Mouse (Mus musculus) gastrocnemius, adult 2 months (tissue): ENCODE measurements around the gene Pde4a. TPM values are rescaled to one million over a fixed set of nuclear protein-coding genes. Genes with fewer than 3 reads are reported as not detected.
A peak's percentile ranks its signal among the peaks of the same experiment; 100 is the strongest.

Experiments used
- DNase-seq: peaks from one replicate; pipeline ENCODE4 v3.0.0; 2022
- H3K27ac ChIP-seq: fragments of 200-600 bp; 2 replicates; pipeline ENCODE4 v1.8.1; 2022; ENCODE audit warnings: mild to moderate bottlenecking
- H3K4me3 ChIP-seq: fragments of 200-600 bp; 2 replicates; pipeline ENCODE4 v1.8.1; 2022; ENCODE audit warnings: mild to moderate bottlenecking, moderate library complexity
- CTCF ChIP-seq: fragments of 200-600 bp; IDR thresholded peaks from 2 replicates; pipeline ENCODE4 v1.8.1; 2022; ENCODE audit warnings: antibody characterized with exemption, mild to moderate bottlenecking, moderate library complexity
- intact Hi-C: fragments of 180-260 bp; cut with DNase I; formaldehyde crosslinking; loops from one replicate; pipeline ENCODE4 v1.15.1; 2025
- long read RNA-seq, 2 experiments: library from polyadenylated mRNA; stranded (forward); transcript quantifications; one replicate each; pipeline ENCODE4 v2.0.0; 2021
- total RNA-seq, 2 experiments: library from RNA; stranded (reverse); gene quantifications; 2 replicates each; pipeline ENCODE4 v1.2.3; 2021

Gene Pde4a
- 10 to 100 TPM; 39.0 to 66.8 TPM for total RNA-seq
- long read RNA-seq, experiment 1, transcript Pde4a-203 (15 exons, 2,962 nt) = major isoform, 26 of 52 reads
- long read RNA-seq, experiment 1, partial matches to known transcripts = 20 of 52 reads
- long read RNA-seq, experiment 1, other reads (novel, unspliced or antisense) = 6 of 52 reads
- long read RNA-seq, experiment 2, transcript Pde4a-203 (15 exons, 2,962 nt) = major isoform, 24 of 35 reads
- long read RNA-seq, experiment 2, partial matches to known transcripts = 3 of 35 reads
- long read RNA-seq, experiment 2, other reads (novel, unspliced or antisense) = 8 of 35 reads

DNA sequence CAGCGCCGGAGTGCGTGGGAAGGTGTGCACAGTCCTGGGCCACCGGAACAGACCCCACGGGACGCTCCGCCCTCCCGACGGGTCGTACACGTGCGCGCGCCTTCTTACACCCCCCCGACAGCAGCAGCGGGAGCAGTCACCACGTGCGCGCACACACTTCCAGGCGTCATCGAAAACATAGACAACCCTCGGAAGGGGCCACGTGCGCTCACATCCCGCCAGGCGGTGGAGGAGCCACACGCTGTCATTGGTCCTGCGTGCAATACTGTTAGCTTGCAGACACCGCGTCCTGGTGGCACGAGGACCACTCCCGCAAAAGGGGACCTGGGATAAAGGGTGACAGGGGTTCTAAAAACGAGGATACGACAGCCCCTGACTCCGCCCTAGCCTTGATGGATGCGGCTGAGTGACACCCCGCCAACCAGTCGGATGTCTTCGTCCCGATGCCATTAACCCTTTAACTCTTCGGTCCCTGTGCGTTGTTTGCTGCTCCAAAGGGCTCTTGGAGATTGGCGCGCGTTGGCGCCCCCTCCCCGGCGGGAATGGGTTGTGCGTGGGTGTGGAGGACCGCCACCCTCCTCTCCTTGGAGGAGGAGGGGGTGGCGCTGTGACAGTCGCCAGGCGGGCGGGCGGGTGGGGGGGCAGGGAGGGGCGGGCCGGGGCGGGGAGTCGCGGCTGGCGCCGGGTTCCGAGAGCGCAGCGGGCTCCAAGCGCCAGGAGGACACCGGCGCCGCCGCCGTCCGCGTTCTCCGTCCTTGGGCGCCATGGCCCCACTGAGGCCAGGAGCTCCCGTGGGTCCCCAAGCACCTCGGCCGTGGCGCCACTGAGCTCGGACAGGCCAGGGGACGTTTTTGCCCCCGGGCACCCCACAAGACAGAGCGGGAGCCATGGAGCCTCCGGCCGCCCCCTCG, at the start of gene Pde4a:
Pde4a (plus strand) TSS at position 674 of the 911 bp plus-strand sequence.
- TF ChIP-seq CTCF = no peak
- peak within 1 kb of the TSS; percentile 35; the same call in 1 of the 2 replicates for H3K27ac ChIP-seq
- no peak for DNase-seq
- intact Hi-C loops = no loop called here
- H3K4me3 ChIP-seq = peak within 1 kb of the TSS; percentile 70

DNA sequence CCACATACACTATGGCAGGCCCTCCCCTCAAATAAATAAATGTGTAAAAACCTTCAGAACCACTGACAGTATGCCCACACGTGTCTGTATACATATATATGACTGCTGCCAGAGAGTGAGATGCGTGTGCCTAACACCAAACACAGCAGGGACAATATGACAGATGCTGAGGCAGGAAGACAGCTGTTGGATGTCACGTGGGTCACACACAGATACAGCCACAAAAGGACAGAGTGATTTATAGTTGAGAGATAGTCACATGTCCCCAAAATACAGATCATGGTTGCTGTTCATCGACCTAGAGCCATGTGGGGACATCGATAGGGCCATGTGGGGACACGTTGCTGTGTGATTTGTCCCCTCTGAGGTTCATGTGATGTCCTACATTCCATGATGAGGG, 48.4 kb upstream of the Pde4a start:
- intact Hi-C loops = no loop called here
- no peak for DNase-seq
- no peak overlapping the region for H3K4me3 ChIP-seq
- H3K27ac ChIP-seq = no peak overlapping the region
- no peak for TF ChIP-seq CTCF

DNA sequence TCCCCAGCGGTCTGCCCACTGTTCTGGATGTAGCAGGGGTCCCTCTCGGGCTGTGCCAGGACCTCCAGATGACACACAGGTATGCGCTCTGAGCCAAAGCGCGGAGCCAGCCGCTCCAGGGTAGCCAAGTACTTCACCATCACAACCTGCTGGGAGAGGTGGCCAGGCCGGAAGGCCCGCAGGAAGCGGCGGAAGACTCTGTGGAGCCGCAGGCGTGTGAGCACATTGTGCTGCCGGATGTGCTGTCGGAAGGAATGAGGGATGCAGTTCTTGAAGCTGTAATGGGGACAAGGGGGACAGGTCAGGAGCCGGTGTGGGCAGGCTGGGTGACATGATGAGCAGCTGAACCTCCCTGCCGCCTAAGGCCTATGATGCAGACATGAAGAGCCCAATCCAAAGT, 44.0 kb upstream of the Pde4a start:
- no peak overlapping the region for H3K4me3 ChIP-seq
- intact Hi-C loops = no loop called here
- TF ChIP-seq CTCF = no peak
- H3K27ac ChIP-seq = no peak overlapping the region
- no peak for DNase-seq

DNA sequence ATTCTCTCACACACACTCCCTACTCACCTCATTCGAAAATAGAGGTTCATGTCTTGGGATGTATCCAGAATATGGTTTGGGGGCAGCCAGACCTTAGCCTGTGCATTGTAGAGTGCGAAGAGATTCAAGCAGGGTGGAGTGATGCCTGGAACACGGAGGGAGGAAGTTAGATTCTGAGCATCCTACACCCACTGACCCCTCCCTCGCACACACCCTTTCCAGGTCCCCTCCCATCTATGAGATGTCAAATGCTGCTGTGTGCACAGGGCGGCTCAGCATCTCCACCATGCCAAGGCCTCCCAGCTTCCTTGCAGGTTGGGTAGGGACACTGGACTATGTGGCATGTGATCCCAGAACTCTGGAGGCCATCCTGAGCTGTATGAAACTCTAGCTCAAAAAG, 40.7 kb upstream of the Pde4a start:
- intact Hi-C loops = no loop called here
- Histone ChIP-seq H3K4me3 (no peak overlapping the region), H3K27ac (no peak overlapping the region)
- DNase-seq = no peak
- TF ChIP-seq CTCF = no peak

DNA sequence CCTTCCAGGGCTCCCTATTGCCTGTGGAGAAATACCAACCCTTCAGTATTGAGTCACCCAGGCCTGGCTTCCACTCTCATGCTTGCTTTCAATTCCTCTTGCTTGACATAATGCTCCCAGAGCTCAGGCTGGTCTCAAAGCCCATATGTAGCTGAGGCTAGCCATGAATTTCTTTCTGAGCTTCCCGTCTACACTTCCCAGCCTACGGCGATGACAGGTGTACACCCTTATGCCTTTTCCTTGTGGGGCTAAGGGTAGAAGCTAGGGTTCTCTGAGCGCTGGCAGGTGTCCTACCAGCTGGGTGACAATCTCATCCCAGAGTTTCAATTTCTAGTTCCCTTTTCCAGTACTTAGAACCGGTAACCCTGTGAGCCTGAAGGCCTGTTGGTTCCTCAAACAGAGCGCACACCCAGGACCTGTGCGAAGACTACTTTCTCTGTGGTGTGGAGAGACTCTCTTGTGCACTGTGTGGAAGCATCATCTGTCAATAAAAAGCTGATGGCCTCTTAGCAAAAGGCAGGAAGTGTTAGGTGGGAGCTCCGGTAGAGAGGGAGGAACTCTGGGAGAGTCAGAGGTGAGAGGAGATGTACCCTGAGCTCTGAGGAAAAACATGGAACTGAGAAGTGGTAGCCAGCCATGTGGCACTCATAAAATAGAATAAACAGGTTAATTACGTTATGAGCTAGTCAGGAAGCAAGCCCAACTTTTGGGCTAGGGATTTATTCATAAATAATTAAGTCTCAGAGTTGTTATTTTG, 39.8 kb upstream of the Pde4a start:
- no peak for TF ChIP-seq CTCF
- Histone ChIP-seq H3K4me3 (no peak overlapping the region), H3K27ac (no peak overlapping the region)
- no peak for DNase-seq
- intact Hi-C loops = no loop called here

DNA sequence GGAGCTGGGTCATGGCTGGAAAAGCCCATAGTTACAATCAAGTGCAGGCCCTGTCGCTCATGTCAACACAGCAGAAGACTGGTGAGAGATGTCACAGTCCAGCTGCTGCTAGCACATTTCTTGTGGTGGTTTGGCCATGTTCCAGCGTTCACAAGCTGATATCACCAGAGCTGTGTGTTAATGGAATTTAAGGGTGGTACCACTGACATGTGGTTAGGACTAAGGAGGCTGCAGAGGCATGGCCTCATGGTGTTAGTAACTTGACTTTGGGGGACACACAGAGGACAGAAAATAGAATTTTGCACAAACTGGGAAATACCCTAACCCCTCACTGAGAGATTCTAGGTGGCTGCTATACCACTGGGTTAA, 39.3 kb upstream of the Pde4a start:
- H3K27ac ChIP-seq = no peak overlapping the region
- DNase-seq = no peak
- no peak overlapping the region for H3K4me3 ChIP-seq
- intact Hi-C loops = no loop called here
- no peak for TF ChIP-seq CTCF

DNA sequence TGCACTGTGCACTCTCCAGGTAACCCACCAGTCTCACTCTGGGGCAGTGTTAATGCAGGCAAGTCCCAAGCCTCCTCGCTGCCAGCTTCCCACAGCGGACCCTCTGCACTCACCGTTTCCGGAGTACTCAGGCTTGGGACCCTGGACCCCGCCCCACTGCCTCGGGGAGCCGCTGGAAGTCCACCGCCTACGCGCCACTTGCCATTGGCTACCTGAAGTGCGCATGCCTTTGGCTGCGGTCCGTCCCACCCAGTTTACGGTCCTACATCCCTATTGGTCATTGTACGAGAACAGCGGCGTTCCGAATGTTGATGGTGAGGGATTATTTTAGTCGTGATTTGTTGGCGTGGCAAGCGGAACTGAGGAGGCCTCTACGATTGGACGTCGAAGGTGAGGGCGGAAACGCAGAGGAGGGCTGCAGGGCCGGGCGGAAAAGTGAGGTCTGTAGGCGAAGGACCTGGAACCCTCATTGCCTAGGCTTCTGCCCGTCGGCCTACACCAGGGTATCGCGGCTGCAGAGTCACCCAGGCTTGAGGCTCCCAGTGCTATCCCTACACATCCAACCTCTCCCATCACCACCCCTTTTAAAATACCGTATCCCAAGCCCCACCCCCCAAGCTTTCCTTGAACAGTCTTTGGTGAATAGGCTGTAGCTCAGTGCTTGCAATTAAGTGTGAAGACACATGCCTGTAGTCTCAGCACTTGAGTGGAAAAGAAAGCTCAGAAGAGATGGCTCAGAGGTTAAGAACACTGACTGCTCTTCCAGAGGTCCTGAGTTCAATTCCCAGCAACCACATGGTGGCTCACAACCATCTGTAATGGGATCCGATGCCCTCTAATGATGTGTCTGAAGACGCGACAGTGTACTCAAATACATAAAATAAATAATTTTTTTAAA, 34.2 kb upstream of the Pde4a start, which contains the start of gene Tyk2:
Tyk2 (minus strand) TSS at position 185 of the 898 bp plus-strand sequence.
- peak within 1 kb of the TSS; percentile 88 for H3K4me3 ChIP-seq
- no peak for TF ChIP-seq CTCF
- peak; percentile 92 for DNase-seq
- intact Hi-C loops = loop anchor here (5.0 kb wide), 2 partner anchors 39 to 99 kb away; partner anchors contain the start of genes Gm38431, Icam5 and Raver1
- H3K27ac ChIP-seq = peak within 1 kb of the TSS; percentile 87

DNA sequence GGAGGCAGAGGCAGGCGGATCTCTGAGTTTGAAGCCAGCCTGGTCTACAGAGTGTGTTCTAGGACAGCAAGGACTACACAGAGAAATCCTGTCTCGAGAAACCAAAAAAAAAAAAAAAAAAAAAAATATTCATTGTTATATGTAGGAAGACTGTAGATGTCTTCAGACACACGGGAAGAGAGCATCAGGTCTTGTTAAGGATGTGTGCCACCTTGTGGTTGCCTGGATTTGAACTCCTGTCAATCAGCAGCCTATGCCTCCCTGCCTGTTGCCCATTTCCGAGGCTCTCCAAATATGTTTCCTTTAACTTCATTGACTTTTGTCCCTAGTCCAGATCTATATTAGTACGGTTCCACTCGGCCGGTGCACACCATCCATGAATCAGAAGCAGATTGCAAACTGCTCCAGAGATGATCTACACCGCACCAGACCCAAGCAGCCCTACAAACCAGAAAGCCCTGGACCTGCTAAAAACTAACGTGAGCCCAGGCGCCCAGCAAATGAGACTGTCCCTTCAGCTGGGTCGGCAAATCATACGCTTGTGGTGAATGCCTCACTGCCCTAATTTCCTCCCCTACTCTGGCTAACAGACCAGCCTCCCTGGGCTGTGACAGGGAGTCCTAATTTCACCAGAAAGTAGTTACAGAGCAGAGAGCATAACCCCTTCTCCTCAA, 33.3 kb upstream of the Pde4a start:
- intact Hi-C loops = loop anchor here (5.0 kb wide), 2 partner anchors 40 to 100 kb away; partner anchors contain the start of genes Gm38431, Icam5 and Raver1
- Histone ChIP-seq H3K4me3 (no peak overlapping the region), H3K27ac (no peak overlapping the region)
- peak; percentile 28; the same call in 1 of the 2 replicates for TF ChIP-seq CTCF
- no peak for DNase-seq

DNA sequence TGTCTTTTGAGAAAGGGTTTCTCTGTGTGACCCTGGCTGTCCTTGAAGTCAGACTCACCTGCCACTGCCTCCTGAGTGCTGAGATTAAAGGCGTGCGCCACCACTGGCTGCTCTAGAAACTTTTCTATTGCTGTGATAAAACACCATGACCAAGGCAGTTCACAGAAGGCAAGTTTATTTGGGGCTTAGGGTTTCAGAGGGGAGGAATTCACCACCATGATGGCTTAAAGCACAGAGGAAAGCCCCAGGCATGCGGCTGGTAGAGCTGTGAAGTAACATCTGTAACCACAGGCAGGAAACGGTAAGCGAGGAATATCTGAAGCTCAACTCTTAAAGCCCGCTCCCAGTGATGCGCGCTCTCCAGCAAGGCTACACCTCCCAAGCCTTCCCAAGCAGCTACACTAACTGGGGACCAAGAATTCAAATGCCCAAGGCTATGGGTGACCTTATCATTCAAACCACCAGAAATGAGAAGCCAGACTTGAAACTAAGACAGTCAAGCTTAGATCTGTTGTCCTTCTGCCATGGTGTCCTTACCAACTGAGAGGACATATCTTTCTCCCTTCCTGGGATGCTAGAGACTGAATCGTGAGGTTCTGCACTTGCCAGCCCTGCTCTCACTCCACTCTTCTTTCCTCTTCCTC, 32.3 kb upstream of the Pde4a start:
- no peak overlapping the region for H3K4me3 ChIP-seq
- no peak overlapping the region for H3K27ac ChIP-seq
- peak; percentile 9 for DNase-seq
- intact Hi-C loops = loop anchor here (5.0 kb wide), 2 partner anchors 41 to 101 kb away; partner anchors contain the start of genes Gm38431, Icam5 and Raver1
- no peak for TF ChIP-seq CTCF

DNA sequence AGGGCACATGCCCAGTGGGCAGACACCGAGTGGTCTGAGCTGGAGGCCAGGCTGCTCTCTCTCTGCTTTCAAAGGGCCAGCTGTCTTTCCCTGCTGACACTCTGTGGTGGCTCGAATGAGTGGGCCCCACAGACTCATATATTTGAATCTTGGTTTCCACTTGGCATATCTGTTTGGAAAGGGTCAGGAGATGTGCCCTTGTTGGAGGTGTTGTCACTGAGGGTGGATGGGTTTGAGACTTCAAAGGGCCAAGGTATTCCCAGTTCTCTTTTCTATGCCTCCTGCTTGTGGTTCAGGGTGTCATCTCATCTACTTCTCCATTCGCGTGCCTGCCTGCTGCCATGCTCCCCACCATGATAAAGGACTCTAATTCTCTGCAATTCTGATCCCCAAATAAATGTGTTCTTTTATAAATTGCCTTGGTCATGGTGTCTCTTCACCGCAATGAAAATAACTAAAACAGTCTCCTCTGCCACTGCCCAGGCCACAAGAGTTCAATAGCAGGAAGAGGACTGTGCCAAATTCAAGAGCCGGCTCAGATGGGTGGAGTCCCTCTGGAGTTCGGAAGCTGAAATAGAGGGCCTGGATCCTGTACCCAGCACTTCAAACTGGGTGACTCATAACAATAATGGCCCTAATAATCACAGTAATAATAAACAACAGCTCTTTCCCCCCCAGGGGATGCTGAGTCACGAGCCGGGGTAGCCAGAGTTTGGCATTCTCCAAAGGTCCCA, 30.8 kb upstream of the Pde4a start:
- DNase-seq = peak; percentile 74
- H3K27ac ChIP-seq = peak overlapping the region; percentile 84
- 0 out of 2 replicates have a peak, but pooled peaks have one; percentile 0 for TF ChIP-seq CTCF
- intact Hi-C loops = loop anchor here (5.0 kb wide), 2 partner anchors 42 to 102 kb away; partner anchors contain the start of genes Gm38431, Icam5 and Raver1
- no peak overlapping the region for H3K4me3 ChIP-seq
